Mouse (Mus musculus): ENCODE data around the gene Pptc7. TPM values are rescaled to one million over a fixed set of nuclear protein-coding genes. Genes with fewer than 3 reads are reported as not detected.

Pptc7 gene
- polyA plus RNA-seq, 1 experiment, result 6.3 TPM

DNA sequence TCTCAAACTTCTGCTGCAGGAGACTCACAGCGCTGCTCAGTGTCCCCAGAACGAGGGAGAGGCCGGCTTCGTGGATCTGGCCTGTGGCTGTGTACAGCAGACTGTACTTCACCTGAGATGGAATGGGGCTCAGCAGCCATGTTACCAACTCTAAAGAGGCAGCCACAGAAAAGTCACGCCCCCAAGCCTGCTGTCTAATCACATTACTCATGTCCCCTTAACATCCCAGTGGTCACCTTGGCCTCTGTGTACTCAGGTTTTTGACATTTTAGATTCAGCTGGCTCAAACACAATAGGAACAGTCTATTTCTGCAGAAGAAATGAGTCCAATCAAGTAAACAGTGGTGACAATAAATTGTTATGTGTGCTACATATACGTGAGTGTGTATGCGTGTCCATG, 36.2 kb upstream of the Pptc7 start:
- Histone ChIP-seq H3K79me3 (ENCODE audit: low read depth) (no peaks in the 10 kb centered on the region), H3K27me3 (ENCODE audit: control insufficient read depth, insufficient read depth, insufficient read length) (no peaks in the 10 kb centered on the region), H3ac (ENCODE audit: control insufficient read depth, insufficient read length, low read depth) (no peak overlapping the region), H3K36me3 (ENCODE audit: control insufficient read depth, insufficient read depth) (no peaks in the 10 kb centered on the region), H3K4me3 (ENCODE audit: insufficient read depth, poor library complexity, severe bottlenecking) (no peak overlapping the region), H3K79me2 (ENCODE audit: control insufficient read depth, insufficient read depth) (no peaks in the 10 kb centered on the region)
- TF ChIP-seq FOSL1 (IDR thresholded peaks at IDR 0.05; ENCODE audit: insufficient read depth, low read length, poor library complexity, severe bottlenecking) (no peak), USF1 (IDR thresholded peaks at IDR 0.05; ENCODE audit: low read depth) (no peak), MYOD1 (IDR thresholded peaks at IDR 0.05; ENCODE audit: control insufficient read depth, insufficient read length, low read depth) (no peak), MAX (IDR thresholded peaks at IDR 0.05) (no peak), MYOG (IDR thresholded peaks at IDR 0.05; ENCODE audit: control insufficient read depth, extremely low read depth, insufficient read length) (no peak), CEBPB (IDR thresholded peaks at IDR 0.05; ENCODE audit: low read depth) (no peak), CTCF (IDR thresholded peaks at IDR 0.05; ENCODE audit: control insufficient read depth, insufficient read depth, insufficient read length) (no peak)

DNA sequence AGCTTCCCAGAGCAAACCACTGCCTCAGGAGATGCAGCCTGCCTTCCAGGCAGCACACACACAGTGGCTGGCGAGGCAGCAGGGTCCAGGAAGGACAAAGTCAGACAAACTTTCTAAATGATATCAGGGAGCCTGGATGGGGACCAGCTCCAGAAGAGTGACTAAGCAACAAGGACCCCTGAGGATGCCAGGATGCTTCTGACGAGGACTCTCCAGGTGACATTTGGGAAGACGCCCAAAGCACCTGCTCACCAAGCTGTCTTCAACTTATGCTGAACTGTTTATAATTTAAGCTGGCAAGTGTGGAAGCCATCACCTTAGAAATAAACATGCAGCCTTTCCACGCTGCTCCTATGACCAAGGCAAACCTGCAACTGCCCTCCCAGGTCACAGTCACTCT, 34.9 kb upstream of the Pptc7 start:
- Histone ChIP-seq H3K36me3 (ENCODE audit: control insufficient read depth, insufficient read depth) (no peaks in the 10 kb centered on the region), H3K27me3 (ENCODE audit: control insufficient read depth, insufficient read depth, insufficient read length) (no peaks in the 10 kb centered on the region), H3K4me3 (ENCODE audit: insufficient read depth, poor library complexity, severe bottlenecking) (no peak overlapping the region), H3K79me3 (ENCODE audit: low read depth) (no peaks in the 10 kb centered on the region), H3ac (ENCODE audit: control insufficient read depth, insufficient read length, low read depth) (no peak overlapping the region), H3K79me2 (ENCODE audit: control insufficient read depth, insufficient read depth) (no peaks in the 10 kb centered on the region)
- no peak for TF ChIP-seq FOSL1 (IDR thresholded peaks at IDR 0.05; ENCODE audit: insufficient read depth, low read length, poor library complexity, severe bottlenecking)
- no peak for TF ChIP-seq CTCF (IDR thresholded peaks at IDR 0.05; ENCODE audit: control insufficient read depth, insufficient read depth, insufficient read length)
- TF ChIP-seq MAX (IDR thresholded peaks at IDR 0.05), result no peak
- TF ChIP-seq MYOD1 (IDR thresholded peaks at IDR 0.05; ENCODE audit: control insufficient read depth, insufficient read length, low read depth), result no peak
- no peak for TF ChIP-seq CEBPB (IDR thresholded peaks at IDR 0.05; ENCODE audit: low read depth)
- no peak for TF ChIP-seq USF1 (IDR thresholded peaks at IDR 0.05; ENCODE audit: low read depth)
- TF ChIP-seq MYOG (IDR thresholded peaks at IDR 0.05; ENCODE audit: control insufficient read depth, extremely low read depth, insufficient read length), result no peak

DNA sequence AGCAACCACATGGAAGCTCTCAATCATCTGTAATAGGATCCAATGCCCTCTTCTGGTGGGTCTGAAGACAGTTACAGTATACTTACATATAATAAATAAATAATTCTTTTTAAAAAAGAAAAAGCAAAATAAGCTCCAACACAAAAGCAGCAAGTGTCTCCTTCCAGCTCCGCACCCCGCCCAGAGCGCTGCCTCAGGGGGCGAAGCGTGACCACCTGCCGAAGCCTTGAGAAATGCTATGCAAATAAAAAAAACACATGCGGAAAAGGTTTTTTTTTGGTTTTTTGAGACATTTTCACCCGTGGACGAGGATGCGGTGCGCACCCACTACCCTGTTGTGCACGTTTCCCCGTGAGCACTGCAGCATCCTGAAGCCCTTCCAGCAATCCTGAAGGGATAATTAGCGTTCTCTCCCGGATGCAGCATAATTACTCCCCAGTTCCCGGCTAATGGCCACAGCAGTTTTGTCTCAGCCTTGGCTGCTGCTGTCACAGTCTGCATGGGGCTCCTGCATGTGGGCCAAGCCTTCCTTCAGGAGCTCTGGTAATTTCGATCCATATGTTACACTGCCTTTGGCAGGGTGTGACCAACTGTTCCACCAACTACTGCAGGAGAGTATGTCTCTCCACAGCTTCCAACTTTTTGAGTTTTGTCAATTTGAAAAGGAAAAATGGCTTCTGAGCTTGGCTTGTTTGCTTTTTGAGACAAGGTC, 32.1 kb upstream of the Pptc7 start:
- H3K27me3 ChIP-seq (ENCODE audit: control insufficient read depth, insufficient read depth, insufficient read length), result no peaks in the 10 kb centered on the region
- no peaks in the 10 kb centered on the region for H3K79me3 ChIP-seq (ENCODE audit: low read depth)
- no peak overlapping the region for H3K4me3 ChIP-seq (ENCODE audit: insufficient read depth, poor library complexity, severe bottlenecking)
- H3K79me2 ChIP-seq (ENCODE audit: control insufficient read depth, insufficient read depth), result no peaks in the 10 kb centered on the region
- peaks cover 5% of the 10 kb centered on the region for H3K36me3 ChIP-seq (ENCODE audit: control insufficient read depth, insufficient read depth)
- H3ac ChIP-seq (ENCODE audit: control insufficient read depth, insufficient read length, low read depth), result no peak overlapping the region
- no peak for TF ChIP-seq USF1 (IDR thresholded peaks at IDR 0.05; ENCODE audit: low read depth)
- TF ChIP-seq CEBPB (IDR thresholded peaks at IDR 0.05; ENCODE audit: low read depth), result no peak
- no peak for TF ChIP-seq FOSL1 (IDR thresholded peaks at IDR 0.05; ENCODE audit: insufficient read depth, low read length, poor library complexity, severe bottlenecking)
- TF ChIP-seq MYOG (IDR thresholded peaks at IDR 0.05; ENCODE audit: control insufficient read depth, extremely low read depth, insufficient read length), result no peak
- no peak for TF ChIP-seq MYOD1 (IDR thresholded peaks at IDR 0.05; ENCODE audit: control insufficient read depth, insufficient read length, low read depth)
- no peak for TF ChIP-seq MAX (IDR thresholded peaks at IDR 0.05)
- TF ChIP-seq CTCF (IDR thresholded peaks at IDR 0.05; ENCODE audit: control insufficient read depth, insufficient read depth, insufficient read length), result no peak

DNA sequence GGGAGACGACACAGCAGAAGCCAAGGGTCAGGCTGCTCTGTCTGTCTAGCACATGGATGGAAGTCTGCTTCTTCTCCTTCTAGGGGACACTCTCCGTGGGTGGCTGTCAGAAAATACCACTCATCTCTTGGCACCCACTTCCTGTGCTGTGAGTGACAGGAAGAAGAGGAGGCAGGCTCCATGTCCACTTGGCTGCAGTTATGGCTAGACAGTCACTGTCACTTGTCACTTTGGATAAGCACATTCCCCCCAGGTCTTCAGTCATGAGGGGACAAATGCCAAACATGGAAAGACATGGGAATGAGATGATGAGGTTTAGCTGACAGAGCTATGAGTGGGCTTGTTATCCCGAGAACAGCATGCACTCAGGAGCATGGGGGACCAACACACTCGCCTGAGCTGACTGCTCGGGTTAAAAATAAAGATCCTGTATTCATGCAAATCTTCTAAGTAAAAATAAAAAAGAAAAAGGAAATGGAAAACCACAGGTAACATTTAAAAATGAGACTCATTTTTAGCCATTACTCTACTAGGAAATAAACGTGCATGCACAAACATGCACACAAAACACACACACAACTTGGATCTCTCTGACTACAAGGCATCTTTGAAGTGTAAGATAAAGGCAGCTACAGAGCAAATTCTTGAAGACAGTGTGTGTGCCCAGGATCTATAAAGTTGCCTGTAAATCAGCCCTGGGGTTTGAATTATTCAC, 26.0 kb upstream of the Pptc7 start:
- TF ChIP-seq USF1 (IDR thresholded peaks at IDR 0.05; ENCODE audit: low read depth) (no peak), MAX (IDR thresholded peaks at IDR 0.05) (no peak), MYOG (IDR thresholded peaks at IDR 0.05; ENCODE audit: control insufficient read depth, extremely low read depth, insufficient read length) (no peak), CTCF (IDR thresholded peaks at IDR 0.05; ENCODE audit: control insufficient read depth, insufficient read depth, insufficient read length) (no peak), MYOD1 (IDR thresholded peaks at IDR 0.05; ENCODE audit: control insufficient read depth, insufficient read length, low read depth) (no peak), CEBPB (IDR thresholded peaks at IDR 0.05; ENCODE audit: low read depth) (no peak), FOSL1 (IDR thresholded peaks at IDR 0.05; ENCODE audit: insufficient read depth, low read length, poor library complexity, severe bottlenecking) (no peak)
- H3K27me3 ChIP-seq (ENCODE audit: control insufficient read depth, insufficient read depth, insufficient read length), result no peaks in the 10 kb centered on the region
- H3K4me3 ChIP-seq (ENCODE audit: insufficient read depth, poor library complexity, severe bottlenecking), result no peak overlapping the region
- peaks cover 14% of the 10 kb centered on the region for H3K36me3 ChIP-seq (ENCODE audit: control insufficient read depth, insufficient read depth)
- no peaks in the 10 kb centered on the region for H3K79me3 ChIP-seq (ENCODE audit: low read depth)
- H3ac ChIP-seq (ENCODE audit: control insufficient read depth, insufficient read length, low read depth), result no peak overlapping the region
- H3K79me2 ChIP-seq (ENCODE audit: control insufficient read depth, insufficient read depth), result no peaks in the 10 kb centered on the region

DNA sequence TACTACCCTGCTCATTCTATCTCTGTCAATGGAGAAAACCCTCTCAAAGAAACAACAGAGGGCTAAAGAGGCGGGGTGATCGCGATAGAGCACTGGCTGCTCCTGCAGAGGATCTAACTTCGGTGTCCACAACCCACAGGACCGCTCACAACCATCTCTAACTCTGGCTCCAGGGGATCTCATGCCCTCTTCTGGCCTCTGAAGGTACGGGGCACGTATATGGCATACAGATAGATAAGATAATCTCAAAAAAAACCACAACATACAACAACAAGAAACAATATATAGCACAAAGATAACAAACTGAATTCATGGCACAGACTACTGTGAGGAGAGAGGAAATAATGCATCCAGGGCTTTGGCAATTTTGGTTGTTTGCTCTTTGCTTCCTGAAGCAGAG, 22.1 kb upstream of the Pptc7 start:
- no peak overlapping the region for H3K4me3 ChIP-seq (ENCODE audit: insufficient read depth, poor library complexity, severe bottlenecking)
- H3K27me3 ChIP-seq (ENCODE audit: control insufficient read depth, insufficient read depth, insufficient read length), result no peaks in the 10 kb centered on the region
- H3K79me2 ChIP-seq (ENCODE audit: control insufficient read depth, insufficient read depth), result peaks cover 5% of the 10 kb centered on the region
- no peak overlapping the region for H3ac ChIP-seq (ENCODE audit: control insufficient read depth, insufficient read length, low read depth)
- TF ChIP-seq CEBPB (IDR thresholded peaks at IDR 0.05; ENCODE audit: low read depth) (no peak), USF1 (IDR thresholded peaks at IDR 0.05; ENCODE audit: low read depth) (no peak), MYOD1 (IDR thresholded peaks at IDR 0.05; ENCODE audit: control insufficient read depth, insufficient read length, low read depth) (no peak), MAX (IDR thresholded peaks at IDR 0.05) (no peak), FOSL1 (IDR thresholded peaks at IDR 0.05; ENCODE audit: insufficient read depth, low read length, poor library complexity, severe bottlenecking) (no peak), CTCF (IDR thresholded peaks at IDR 0.05; ENCODE audit: control insufficient read depth, insufficient read depth, insufficient read length) (no peak), MYOG (IDR thresholded peaks at IDR 0.05; ENCODE audit: control insufficient read depth, extremely low read depth, insufficient read length) (no peak)
- H3K36me3 ChIP-seq (ENCODE audit: control insufficient read depth, insufficient read depth), result peaks cover 9% of the 10 kb centered on the region
- H3K79me3 ChIP-seq (ENCODE audit: low read depth), result no peaks in the 10 kb centered on the region

Data from C2C12 (cell line).